Mouse (Mus musculus) spleen, postnatal 36 days (tissue): ENCODE measurements at regions not wholly inside any gene's neighbourhood (a gene's known extent, or its start where the extent isn't known, plus 50 kb on each side); places are given as distances from the start of the nearest gene placed in this dataset.
"Not testable (repeated sequence)": the region's sequence is repeated elsewhere in the genome, so short reads cannot be mapped to it uniquely, and the experiment has no call there.

Experiments
- DNase-seq, 2 experiments: peaks; one replicate each; pipeline ENCODE4 v3.0.0; 2022; ENCODE audit warnings: low spot score in 2 of 2, mixed read lengths in 1 of 2

DNA sequence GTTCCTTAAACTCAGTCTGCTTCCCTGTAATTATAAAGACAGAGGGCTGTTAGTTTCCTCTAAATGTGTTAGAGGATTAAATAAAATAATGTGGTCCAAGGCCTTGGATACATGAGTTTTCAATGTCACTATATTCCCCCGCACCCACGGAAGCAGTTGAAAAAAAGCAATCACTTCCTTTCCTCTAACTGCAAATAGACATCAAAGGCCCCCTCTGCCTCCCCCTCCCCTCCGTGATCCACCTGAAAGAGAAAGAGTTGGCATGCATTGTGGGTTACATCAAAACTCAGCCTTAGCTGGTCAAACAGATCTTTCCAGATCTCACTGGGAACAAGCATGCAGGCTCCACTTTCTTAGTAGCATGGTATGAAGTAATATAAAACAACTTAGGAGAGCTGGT, 479.2 kb downstream of the Tns1 start:
- DNase-seq = no peak

DNA sequence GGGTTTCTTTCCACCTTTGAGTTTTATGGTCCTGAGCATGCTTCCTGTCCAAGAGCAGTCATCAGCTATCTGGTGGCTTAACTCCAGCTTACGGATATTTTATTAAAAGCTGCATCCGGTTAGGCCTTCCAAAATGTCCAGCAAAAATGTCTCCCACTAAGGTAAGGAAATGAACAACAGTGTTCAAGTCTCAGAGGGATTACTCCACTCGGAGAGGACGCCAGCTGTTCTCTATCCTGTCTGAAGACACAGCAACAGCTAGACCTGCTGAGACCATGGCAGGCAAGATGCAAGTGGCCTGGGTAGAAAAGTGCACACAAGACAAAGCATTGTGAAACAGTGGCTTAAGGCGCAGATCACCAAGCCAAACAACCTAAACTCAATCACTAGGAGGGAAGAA, 479.9 kb downstream of the Tns1 start:
- no peak for DNase-seq

DNA sequence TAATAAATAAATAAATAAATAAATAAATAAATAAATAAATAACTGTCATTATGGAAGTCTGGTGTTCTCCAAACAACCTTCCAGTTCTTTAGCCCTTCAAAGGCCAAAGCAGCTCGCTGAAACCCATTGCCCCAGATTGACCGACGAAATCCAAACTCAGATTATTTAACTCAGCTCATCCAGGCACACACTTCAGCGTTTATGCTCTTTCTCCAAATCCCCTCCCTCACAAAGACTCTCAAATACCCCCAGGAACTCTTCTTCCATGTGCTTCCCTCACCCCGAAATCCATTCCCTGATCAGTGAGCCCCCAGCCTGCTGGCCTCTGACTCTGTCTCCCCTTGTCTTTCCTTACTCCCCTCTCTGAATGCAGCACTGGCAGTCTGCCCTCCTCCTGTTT, 480.8 kb downstream of the Tns1 start:
- DNase-seq = no peak

DNA sequence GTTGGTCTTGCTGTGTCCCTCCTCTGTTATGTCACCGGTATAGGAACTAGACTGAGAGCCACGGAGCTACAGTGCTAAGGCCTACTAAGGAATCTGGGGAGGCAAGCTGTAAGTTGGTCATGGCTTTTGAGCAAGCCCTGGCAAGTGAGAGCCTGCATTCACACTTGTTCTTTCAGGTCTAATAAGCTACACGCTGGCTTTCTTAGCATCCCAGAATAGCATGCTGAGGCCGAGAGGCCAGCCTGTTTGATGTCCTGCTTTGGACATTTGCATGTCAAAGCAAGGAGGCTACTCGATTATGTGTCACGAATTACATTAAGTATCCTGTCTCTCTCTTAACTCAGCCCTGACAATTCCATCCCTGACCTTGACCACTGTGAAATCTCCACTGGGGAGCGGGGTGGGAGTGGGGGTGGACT, 481.5 kb downstream of the Tns1 start:
- no peak for DNase-seq

DNA sequence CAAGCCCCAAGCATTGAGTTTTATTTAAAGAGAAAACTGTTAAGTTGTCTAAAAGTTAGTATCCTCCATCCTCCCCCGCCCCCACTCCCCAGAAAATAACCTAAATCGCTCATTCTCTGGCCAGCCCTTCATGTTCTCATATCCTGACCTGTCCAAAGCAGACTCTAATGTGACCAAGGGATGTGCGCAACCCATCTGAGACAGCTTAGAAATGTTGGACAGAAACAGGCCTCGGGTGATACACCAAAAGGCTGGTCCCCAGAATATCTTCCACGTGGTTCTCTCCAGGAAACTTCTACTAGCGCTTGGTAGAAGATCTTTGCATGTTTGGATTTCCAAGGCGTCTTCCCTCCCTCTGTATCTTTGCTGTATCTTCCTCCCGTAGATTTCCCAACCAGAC, 482.8 kb downstream of the Tns1 start:
- no peak for DNase-seq

DNA sequence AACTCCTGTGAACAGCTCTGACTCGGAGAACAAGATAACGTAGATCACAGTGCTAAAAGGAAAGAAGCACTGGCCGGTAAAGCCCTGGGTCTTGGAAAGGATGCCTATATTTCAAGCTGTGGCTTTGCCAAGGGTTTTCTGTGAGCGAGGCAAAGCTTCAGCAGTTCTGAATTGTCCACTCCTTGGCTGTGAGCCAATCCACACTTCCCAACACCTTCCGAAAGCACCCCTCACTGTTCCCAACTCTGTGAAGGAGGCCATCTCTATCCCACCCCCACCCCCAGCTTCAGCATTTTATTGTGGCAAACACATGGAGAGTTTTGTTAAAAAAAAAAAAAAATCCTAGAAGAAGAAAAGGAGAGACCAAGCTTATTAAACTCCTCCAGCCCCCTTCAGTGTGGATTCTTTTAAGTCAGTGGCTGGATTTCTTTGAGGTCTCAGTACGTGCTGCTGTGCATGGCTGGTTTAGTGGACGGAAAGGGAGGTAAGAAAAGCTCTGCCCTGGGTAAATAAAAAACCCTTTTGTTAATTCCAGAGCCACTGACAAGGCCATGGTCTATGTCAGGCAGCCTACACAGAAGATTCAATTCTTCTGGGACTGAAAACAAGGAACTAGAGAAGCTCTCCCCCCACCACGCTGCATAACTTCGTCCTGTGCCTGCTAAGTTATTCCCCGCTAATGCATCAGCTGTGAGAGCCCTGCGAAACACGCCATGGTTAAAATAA, 483.4 kb downstream of the Tns1 start:
- no peak for DNase-seq

DNA sequence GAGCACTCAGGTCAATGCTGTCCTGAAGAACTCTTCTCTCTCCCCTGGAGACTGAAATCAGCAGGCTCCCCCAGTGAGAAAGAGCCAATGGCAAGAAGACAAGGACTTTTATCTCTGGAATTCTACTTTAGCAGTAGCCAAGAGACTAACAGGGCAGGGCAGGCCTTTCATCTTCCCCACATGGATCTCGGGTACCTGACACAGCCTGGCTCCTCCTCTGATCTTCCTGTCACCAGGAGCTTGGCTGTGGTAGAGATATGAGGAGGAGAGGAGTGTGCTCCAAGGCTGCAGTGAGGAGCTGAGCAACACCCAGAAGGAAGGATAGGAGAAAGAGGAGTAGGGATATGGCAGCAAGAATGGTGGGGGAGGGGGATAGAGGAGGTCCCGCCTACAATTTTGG, 488.5 kb downstream of the Tns1 start:
- no peak for DNase-seq

DNA sequence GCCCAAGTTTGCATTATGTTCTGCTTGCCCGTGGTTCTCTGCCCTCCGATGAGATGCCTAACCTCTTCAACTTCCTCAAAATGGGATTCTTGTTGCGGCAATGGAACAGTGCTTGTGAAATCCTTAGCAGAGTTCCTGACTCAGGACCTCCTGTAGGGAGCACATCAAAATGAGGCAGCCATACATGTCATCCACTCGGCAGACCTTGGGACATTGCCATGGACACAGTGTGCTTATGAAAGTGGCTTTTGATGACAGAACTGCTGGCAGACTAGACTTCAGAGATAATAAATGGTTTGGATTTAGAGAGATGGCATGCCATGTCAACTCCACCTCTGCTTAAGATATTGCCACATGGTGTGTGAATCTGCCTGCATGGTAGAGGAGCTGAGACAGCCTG, 489.4 kb downstream of the Tns1 start:
- no peak for DNase-seq

DNA sequence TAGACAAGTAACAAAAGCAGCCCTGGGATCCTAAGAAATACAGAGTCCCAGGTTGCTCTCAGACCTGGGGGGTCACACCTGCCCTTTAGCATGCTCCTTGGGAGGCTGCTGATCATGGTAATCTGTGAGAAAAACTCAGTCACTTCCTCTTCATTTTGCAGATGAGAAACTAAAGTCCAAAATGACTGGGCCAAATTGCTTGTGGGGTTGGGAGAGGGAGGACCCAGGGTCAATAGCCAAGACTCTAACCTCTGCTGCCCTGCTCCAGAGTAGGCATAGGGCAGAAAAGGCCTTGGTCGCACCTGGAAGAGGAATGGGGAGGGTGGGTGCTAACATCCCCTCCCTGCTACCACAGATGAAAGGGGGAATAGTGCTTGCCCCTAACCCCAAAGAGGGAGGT, 491.2 kb downstream of the Tns1 start:
- DNase-seq = no peak

DNA sequence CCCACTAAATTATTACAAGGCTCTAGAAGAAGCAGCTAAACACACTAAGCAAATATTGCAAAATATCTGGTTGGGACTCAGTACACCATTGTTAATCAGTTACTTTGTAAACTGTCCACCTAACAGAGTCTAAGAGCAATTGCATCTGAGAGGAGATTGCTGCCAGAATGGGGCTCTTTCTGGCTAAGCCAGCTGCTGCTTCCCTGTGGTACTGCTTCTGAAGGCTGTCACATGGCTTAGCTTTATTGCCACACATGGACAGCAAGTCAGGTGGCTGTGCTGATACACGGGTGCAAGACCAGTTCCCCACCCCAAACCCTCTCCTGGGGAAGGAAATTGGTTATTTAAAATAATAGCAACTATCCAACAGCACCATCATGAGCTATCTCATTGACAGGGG, 493.9 kb downstream of the Tns1 start:
- DNase-seq = no peak

DNA sequence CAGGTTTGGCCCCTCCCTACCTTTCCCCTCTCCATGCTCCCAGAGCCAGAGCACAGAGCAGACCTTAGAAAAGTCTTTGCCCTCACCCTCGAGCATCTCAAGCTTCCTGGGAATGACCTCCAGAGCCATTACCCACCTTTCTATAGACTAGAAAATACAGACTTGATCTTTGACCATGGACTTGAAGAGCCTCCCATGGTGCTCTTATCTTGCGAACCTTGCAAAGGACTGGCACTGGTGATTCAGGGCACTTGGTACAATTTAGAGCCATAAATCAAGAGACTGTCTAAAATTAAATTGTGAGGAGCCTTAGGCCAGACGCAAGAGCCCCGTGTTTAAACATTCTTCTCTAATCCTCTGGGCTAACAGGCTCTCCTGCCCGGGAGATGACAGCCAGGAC, 498.9 kb downstream of the Tns1 start:
- no peak for DNase-seq

DNA sequence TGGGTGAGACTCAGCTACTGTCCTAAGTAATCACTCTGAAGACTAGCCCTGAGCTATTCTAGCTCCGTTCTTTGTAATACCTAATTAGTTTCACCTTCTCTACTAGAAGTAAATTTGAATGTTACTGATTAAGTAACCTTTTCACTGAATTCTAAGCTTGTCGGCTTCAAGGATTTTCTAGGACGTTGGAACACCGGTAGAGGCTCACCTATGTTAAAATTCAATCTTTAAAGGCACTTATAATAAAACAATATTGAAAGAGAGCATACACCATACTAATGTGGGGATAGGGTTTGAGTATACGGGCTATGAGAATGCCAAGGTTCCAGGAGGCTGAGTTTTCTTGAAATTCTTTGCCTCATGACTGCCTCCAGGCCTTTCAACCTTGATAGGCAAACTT, 503.1 kb downstream of the Tns1 start:
- not testable (repeated sequence) for DNase-seq

DNA sequence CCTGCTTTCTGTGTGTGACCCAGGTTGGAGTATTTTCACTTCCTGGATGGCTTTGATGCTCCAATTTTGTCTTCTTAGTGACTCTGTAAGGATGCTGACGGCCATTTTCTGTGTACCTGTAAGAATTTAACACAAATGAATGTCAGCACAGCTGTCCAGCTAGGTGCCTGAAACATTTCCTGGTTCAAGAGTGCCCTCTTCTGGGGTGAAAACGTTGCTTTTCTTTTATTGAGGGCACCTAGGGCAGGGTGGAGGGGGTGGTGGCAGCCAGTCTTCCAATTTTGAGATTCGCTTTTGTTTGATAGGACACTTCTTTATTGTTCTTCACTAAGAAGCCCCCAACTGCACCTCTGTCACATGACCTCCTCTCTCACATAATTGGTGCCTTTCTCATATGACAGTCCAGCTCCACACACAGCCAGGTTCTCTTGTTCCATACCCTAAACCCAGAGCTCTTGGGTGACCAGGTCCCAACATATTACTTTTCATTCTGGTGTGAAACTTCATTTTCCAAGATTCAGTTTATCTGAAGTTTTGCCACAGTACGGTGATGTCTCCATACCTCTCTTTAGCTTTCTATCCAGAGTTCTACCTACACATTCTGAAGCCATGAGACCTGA, 505.6 kb downstream of the Tns1 start:
- no peak for DNase-seq

DNA sequence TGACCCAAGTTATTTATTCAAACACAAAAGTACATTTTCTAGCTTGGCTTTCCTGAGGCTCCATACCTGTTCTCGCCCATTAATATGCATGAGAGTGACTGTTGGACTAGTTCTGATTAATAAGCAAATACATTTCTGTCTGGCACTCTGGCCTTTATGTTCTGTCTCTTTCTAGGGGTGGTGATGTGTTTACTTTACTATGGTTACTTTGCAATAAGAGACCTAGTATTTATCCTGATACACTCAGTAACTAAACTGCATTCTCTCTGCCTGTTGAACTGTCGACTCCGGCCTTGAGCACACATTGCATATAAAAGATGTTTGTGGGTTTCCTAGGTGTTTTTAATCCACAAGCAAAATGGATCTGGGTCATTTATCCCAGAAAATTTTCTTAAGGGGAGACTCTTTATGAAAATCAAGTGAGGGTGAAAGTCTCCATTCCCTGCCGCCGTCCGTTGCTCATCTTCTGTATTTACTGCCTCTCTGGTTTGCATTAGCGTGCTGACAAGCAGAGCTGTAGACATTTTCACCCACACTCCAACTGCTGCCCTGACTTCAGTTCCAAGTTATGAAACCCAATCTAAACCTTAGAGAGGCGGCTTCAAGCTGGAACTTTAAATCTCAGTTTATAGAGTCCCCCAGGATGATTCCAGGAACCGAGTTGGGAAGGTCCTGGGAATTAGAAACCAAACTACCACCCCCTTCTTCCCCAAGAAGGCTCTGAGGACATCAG, 530.4 kb downstream of the Tns1 start:
- DNase-seq = no peak

DNA sequence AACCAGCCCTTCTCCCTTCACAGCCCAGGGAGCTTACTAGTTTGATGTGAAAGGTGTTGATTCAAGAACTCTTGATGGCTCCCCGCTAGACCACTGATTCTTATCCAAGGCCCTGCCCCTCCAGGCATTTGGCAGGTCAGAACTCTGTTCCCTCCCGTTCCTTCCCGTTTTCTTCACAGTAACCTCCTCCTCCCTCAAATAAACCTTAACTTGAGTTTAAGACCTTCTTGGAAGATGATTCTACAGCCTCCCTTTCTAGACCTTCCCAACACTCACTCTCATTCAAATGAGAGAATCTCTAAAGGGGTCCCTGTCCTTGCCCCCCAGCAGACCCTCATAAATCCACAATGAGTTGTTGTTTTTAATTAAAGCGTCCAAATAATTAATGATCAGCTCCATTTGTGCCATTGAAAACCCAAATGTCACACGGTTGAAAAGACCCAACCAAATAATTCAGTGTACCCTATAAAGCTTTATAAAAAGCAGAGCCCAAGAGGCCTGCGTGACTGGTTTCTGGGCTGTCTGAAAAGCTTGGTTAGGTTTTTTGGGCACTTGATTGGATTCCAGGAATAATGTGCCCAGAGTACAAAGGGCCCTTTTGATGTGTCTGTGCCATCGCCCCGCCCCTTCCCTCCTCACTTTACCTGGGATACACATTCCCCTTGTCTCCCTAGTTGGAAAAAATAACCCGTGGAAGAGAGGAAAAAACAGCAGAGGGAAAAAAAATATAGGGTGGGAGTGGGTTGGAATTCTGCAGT, 532.7 kb downstream of the Tns1 start:
- DNase-seq = no peak

DNA sequence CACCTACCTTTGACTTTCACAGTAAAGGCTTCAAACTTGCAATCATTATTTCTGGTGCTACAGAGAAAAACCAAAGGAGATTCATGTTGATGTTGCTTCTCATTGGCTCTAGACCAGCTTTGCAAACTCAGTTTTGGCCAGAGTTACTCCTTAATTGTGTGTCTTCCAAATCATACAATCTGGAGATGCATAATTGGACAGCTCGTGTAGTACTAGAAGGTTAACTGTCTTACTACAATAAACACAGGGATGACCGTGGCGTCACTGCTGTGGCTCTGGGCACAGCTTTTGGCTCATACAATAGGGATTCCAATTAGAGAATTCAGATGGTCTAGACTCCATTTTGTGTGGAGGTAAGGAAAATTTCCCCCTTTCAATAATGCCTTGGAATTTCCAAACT, 544.6 kb downstream of the Tns1 start:
- no peak for DNase-seq

DNA sequence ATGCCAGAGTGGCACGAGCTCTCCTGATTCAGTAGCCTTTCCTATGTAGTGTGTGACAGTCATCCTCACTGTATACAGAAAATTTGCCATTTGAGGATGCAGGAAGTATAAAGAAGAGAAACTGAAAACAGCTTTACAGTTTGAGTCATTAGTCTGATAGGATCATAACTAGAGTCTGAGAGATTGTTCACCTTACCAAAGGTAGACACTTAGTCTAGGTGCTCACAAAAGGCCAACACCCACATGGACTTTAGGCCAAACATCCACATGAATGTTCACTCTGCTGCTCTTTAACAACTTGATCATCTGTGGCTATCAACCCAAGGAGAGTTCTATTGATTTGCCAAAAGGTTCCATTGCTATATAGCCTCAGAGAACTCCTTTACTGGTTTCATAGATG, 547.2 kb downstream of the Tns1 start:
- no peak for DNase-seq

DNA sequence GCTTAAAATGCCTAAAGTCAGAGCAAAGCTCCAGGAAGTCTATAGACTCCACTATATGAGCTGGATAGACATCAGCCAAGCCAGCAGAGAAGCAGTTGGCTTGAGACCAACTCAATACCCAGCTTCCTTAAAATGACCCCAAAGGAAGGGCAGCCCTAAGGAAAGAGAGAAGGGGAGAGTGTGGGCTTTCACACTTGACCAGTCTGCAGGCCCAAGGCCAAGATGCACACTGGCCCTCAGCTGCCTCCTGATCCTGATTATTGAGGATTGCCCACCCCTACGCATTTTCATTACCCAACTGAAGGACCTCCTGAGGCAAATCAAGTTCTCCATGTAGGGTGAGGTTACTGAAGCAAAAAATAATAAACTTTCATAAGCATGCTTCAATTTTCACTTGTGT, 548.6 kb downstream of the Tns1 start:
- no peak for DNase-seq

DNA sequence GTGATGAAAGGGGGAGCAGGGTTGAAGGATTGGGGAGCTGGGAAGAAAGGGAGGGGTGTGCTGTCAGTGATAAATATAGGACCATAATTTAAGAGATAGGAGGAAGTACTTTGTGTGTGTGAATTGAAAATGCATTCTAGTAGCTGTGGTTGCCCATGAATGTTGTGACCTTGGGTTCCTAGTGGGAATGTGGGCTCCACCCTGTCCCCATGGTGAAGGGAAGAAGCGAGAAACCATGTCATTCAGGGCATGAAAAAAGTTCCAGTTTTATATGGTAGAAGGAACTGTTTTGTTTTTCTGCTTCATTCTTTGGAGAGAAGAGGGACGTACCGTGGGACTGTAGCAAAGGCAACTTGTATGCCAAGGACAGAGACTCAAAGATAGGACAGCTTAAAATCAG, 553.3 kb downstream of the Tns1 start:
- DNase-seq = no peak

DNA sequence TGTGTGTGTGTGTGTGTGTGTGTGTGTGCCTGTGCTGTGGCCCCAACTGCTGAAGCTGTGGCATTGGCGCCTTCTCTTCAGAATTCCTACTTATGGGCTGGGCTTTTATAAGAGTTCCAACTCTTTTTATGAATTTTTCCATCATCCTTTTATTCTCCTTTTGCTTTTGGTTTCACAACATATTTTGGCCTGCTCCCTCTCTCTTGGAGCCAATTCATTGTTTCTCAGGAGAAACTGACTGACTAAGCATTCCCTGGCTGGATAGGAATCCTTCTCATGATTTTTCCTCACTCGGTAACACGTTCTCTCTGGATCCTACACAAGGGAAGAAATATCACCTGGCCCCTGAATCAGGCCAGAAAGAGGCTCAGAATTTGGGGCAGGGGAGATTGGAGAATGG, 551.1 kb upstream of the Tnp1 start:
- DNase-seq = no peak

DNA sequence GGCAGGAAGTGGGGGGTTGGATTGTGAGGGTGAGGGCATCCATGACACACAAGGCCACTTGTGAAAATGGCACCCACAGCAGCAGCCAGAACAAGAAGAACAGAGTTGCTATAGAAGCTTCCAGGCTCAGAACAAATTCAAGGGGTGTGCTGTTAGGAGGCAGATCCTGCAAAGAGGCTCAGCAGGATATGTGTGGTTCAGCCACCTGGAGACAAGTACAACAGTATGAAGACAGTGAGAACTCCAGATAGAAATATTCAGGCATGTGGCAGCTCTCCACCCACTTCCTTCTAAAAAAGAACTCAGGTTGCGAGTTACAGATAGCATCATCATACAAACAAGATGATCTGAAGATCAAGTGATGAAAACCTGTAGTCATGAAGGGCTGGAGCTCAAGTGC, 544.9 kb upstream of the Tnp1 start:
- no peak for DNase-seq

DNA sequence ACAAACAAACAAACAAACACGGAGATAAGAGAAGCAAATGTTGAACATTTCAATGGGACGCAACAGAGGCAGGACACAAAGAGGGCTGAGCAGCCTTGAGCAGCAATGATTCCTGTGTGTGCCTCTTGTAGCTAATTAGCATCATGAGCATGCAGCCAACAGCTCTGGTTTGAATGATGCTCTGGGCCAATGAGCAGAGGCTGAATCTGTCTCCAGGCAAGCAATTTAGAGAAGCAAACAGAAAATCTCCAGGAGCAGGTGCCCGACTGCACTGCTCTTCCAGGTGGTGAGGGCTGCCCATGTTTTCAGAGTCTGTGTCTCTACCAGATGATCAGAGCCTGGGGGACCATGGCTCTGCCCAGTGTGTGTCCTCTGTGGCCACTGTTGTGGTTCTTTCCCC, 532.2 kb upstream of the Tnp1 start:
- no peak for DNase-seq

DNA sequence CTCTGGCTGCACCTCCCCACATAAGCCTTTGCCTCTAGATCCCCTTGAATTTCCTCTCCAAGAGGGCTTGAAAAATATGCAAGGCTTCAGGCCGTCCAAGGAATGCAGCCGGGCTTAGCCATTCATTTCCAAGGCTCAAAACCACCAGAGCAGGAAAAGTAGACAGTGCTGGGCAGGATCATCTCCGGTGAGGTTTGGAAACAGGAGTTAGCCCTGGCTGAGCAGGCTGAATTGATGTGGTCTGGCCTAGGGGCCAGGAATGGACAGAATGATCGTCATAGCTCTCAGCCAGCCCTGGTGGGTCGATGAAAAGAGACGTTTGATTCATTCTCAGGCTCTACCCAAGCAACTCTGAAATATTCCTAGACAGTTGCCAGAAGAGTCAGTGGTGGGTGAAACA, 529.7 kb upstream of the Tnp1 start:
- no peak for DNase-seq
